Mouse (Mus musculus) adrenal gland, postnatal 14 days (tissue): Measurements from ENCODE around the gene Gm21209. TPM values are rescaled to one million over a fixed set of nuclear protein-coding genes. Genes with fewer than 3 reads are reported as not detected.
"Not testable (repeated sequence)": the region's sequence is repeated elsewhere in the genome, so short reads cannot be mapped to it uniquely, and the experiment has no call there.

Source experiments
- DNase-seq: peaks from one replicate; pipeline ENCODE4 v3.0.0; 2021; ENCODE audit warnings: mixed read lengths
- long read RNA-seq, 2 experiments: library from polyadenylated mRNA; stranded (forward); transcript quantifications; one replicate each; pipeline ENCODE4 v2.0.0; 2021
- total RNA-seq: library from RNA; stranded (reverse); gene quantifications from 2 replicates; pipeline ENCODE4 v1.2.3, GENCODE M21; 2021

Gene Gm21209
- not detected in 2 replicates for total RNA-seq
- long read RNA-seq, experiment 1 = 0 reads
- long read RNA-seq, experiment 2 = 0 reads

GRCm38 (mm10) chrY:49570856-49571255 is at the start of gene Gm21209:
Gene Gm21209 (plus strand): TSS chrY:49571156.
- not testable (repeated sequence) for DNase-seq
